Mouse (Mus musculus): ENCODE measurements around the gene Tes. TPM values are rescaled to one million over a fixed set of nuclear protein-coding genes. Genes with fewer than 3 reads are reported as not detected.

The Tes gene
- polyA plus RNA-seq, 1 experiment: 78.0 TPM

DNA sequence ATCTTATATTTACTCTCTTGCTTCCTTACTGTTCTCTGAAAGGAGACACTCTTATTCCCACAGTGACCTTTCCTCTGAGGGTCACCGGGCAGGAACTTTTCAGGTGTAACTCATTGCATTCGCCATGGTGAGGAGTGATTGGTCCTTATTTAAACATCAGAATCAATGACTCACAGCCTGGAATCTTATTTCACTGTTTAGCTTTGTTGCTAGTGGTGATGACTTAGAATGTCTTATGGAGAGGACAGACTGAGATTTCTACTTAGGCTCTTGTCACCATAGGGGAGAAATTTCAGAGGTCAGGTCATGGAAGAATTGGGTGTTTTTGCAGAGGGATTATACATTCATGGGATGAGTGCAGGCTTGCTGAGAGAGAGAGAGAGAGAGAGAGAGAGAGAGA is 75.1 kb downstream of the Tes start:
- no peak for DNase-seq (ENCODE audit: low read depth, low spot score)
- WGBS: 32% methylated on average over 2 of the region's 2 CpGs

DNA sequence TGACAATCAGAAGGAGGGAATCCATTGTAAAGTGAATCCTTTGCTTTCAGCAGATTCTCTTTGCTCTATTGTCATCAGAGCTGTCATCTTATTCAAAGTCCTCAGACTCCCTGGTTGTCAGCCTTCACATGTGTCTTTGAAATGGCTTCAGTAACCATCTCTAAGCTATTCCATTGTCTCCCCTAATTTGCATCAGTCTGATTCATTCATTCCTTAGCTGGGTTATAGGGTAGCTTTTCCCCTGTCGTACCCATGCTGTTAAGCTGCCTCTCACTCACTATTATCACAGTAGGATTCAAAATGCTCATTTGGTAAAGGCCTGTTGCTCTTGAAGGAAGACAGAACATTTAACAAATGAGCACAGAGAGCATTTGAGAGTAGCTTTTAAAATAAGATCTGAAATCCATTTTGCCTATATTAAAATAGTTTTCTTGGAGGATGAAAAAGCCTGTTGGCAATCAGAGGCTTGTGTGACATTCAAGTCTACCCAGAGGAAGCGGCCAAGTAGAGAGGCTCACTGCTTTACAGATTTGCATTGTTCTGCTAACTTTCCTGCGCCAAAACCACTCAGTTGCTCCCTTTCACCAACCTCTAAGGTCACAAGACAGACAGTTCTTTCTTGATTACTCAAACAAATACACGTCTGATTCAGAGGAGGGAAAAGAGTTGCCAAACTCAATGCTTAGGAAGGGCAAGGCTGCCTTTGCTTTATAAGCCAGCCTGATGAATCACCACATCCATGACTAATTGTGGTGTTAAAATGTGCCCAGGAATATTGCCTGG is 77.8 kb downstream of the Tes start:
- DNase-seq (ENCODE audit: low read depth, low spot score): no peak
- WGBS: 46% methylated on average over 4 of the region's 4 CpGs

DNA sequence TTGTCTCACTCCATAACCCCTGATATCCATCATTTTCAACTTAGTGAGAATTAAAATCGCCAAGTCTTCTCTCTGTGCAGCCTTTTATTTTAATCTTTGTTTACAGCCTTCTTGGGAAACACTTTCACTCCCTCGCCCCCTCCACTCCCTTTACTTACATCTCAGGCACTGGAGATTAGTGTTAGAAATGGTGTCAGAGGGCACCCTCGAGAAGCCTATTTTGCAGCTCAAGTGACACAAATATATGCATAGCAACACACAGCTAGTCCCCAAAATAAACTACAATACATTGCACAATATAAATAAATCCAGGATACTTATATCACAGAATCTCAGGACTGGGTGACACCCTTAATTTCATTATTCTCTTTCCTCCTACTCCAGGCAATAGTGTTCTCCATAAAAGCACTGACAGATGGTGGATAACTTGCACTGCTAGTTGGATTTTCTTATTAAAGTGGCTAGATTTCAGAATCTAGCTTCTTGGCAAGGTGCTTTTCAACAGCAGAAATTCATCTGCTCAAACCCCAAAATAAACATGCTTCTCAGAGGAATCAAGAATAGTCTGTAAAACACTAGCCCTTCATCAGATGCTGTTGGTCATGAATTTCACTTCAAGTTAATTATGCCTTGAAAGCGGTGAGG is 86.2 kb downstream of the Tes start:
- DNase-seq (ENCODE audit: low read depth, low spot score): no peak
- 69% methylated on average over 4 of the region's 4 CpGs for WGBS

DNA sequence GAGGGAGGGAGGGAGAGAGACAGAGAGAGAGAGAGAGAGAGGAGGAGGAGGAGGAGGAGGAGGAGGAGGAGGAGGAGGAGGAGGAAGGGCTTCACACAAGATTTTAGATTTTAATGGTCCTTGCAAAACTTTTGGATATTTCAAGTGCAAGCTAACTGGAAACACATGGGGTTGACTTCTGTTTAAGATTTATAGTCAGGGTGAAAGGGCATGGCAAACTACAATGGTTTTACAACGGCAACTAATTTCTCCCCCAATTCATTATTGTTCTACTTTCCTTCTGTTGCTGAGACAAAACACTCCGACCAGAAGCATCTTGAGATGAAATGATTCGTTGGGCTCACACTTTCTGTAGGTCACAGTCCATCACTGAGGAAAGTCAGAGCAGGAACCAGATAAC is 87.6 kb downstream of the Tes start:
- WGBS: 40% methylated on average over 3 of the region's 3 CpGs
- DNase-seq (ENCODE audit: low read depth, low spot score): no peak

Other genes with a start within 250 kb of the Tes start
- gene Tfec, start 166.7 kb upstream of the Tes start, polyA plus RNA-seq (2012; rRNA removed): 0.41 and 0.91 TPM in 2 replicates
- 5.8 and 11.5 TPM in 2 replicates for gene Cav2, start 216.0 kb downstream of the Tes start, polyA plus RNA-seq (2012; rRNA removed)
- gene Cav1, start 241.2 kb downstream of the Tes start, polyA plus RNA-seq (2012; rRNA removed): 118 and 147 TPM in 2 replicates

Measured in large intestine, adult 2 months (tissue).